Mouse (Mus musculus) cortical plate, adult 2 months (tissue): ENCODE data around the gene Hexb.

Experiments
- CTCF ChIP-seq: fragments of 200-500 bp; IDR thresholded peaks from 2 replicates; pipeline ENCODE4 v1.5.1; 2011; ENCODE audit warnings: mild to moderate bottlenecking, control low read depth, low read length; ENCODE audit not compliant: insufficient read depth; ENCODE audit errors: extremely low read depth
- POLR2A ChIP-seq: fragments of 200-500 bp; IDR thresholded peaks from 2 replicates; pipeline ENCODE4 v1.6.1; 2011; ENCODE audit warnings: mild to moderate bottlenecking, low read length, control low read depth; ENCODE audit not compliant: insufficient read depth; ENCODE audit errors: extremely low read depth

DNA sequence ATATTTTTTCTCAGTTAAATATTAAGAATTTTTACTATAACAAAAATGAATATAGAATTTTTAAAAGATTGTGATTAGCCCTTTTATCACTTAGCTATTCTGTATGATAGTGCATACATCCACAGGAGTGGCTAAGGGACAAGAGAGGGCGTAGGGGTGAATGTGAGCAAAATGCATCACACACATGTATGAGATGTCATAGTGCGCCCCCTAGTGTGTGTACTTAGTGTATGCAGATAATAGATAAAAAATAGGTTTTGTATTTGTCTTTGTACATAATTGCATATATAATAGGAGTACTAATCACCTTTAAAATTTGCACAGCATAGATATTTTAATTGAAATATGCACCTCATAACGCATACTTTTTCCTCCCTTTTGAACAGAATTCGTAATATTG lies 52.3 kb downstream of the Hexb start:
- TF ChIP-seq CTCF (peak; percentile 30; the same call in 1 of the 2 replicates), POLR2A (no peak)
